Mouse (Mus musculus) embryonic facial prominence, embryonic 12.5 days (tissue): Measurements from ENCODE around the gene Ehhadh. TPM values are rescaled to one million over a fixed set of nuclear protein-coding genes. Genes with fewer than 3 reads are reported as not detected.
"Not testable (repeated sequence)": the region's sequence is repeated elsewhere in the genome, so short reads cannot be mapped to it uniquely, and the experiment has no call there.

ENCODE experiments used
- ATAC-seq: fragments of 200-750 bp; cut with Nextera tagmentation; 2 replicates; pipeline ENCODE4 v1.8.0; 2017; ENCODE audit not compliant: insufficient number of reproducible peaks, insufficient read depth, low FRiP score, low TSS enrichment
- H3K27ac ChIP-seq: fragments of 300-500 bp; sonication (generic); 2 replicates; pipeline ENCODE4 v1.5.1; 2016; ENCODE audit warnings: mild to moderate bottlenecking
- H3K27me3 ChIP-seq: fragments of 300-500 bp; sonication (generic); 2 replicates; pipeline ENCODE4 v1.6.1; 2016; ENCODE audit warnings: mild to moderate bottlenecking, moderate library complexity
- H3K36me3 ChIP-seq: fragments of 300-500 bp; sonication (generic); 2 replicates; pipeline ENCODE4 v1.6.1; 2016; ENCODE audit warnings: mild to moderate bottlenecking
- H3K4me1 ChIP-seq: fragments of 300-500 bp; sonication (generic); 2 replicates; pipeline ENCODE4 v1.6.1; 2016
- H3K4me2 ChIP-seq: fragments of 300-500 bp; sonication (generic); replicated peaks from 2 replicates; pipeline ENCODE4 v1.6.1; 2016; ENCODE audit warnings: mild to moderate bottlenecking, moderate library complexity
- H3K4me3 ChIP-seq: fragments of 300-500 bp; sonication (generic); 2 replicates; pipeline ENCODE4 v1.5.1; 2016; ENCODE audit warnings: mild to moderate bottlenecking
- H3K9ac ChIP-seq: fragments of 300-500 bp; sonication (generic); 2 replicates; pipeline ENCODE4 v1.6.1; 2016; ENCODE audit warnings: mild to moderate bottlenecking, moderate library complexity
- H3K9me3 ChIP-seq: fragments of 300-500 bp; sonication (generic); 2 replicates; pipeline ENCODE4 v1.6.1; 2016; ENCODE audit warnings: mild to moderate bottlenecking, moderate library complexity
- WGBS: fragments of 180-500 bp; shearing (Covaris S2); methylation state at CpG from one replicate; pipeline ENCODE4 v1.1.7; 2016; 5-methylcytosine and 5-hydroxymethylcytosine counted together
- polyA plus RNA-seq: library from polyadenylated mRNA; unstranded; fragments of >200 nt; fragmentation: Nextera tagmentation; extraction: Ambion mirVana; gene quantifications from 2 replicates; pipeline ENCODE4 v1.2.1, GENCODE M21; 2016

Ehhadh gene
- polyA plus RNA-seq, 1 experiment from 2014 or later: 2.4 TPM

DNA sequence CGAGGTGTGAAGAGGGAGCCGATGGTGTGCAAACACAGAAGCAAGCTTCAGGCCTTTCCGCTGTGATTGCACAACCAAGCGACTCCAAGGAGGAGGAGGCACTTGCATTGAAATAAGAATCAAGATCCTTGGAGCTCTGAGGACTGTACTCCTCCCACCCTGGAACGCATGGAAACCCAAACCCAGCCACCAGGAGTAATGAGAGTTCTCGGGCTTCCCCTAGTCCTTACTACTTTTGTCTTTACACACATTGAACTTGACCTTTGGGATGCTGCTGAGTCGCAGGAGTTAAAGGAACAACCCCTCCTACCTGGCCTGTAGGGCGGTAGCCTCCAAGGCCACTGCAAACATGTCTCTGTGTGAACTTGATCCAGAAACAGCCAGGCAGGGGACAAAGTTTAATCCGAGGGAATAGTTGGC is 38.0 kb upstream of the Ehhadh start:
- Histone ChIP-seq H3K9me3 (no peaks in the 10 kb centered on the region), H3K4me2 (no peak overlapping the region), H3K27ac (no peak overlapping the region), H3K4me1 (0 out of 2 replicates have a peak, but pooled peaks cover 3% of the 10 kb centered on the region), H3K27me3 (no peaks in the 10 kb centered on the region), H3K9ac (no peak overlapping the region), H3K4me3 (no peak overlapping the region), H3K36me3 (no peaks in the 10 kb centered on the region)
- no peak for ATAC-seq
- WGBS: 73% methylated on average over 9 of the region's 9 CpGs

DNA sequence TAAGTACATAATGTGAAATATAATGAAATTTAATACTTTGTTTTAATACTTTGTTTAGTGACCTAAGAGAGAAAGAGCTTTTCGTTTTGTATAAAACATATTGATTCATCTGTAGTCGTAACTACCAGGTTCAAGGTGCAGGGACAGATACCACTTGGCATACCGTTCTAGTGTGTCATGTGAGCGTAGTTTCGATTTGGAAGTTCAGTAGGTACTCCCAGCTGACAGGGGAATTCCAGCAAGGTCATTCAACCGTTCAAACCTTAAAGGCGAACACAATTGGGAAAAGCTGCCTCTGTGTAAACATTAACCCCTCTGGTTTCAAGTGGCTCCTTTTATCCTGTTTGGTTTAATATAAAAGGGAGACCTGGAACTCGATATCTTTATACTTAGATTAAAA is 31.0 kb upstream of the Ehhadh start:
- no peaks in the 10 kb centered on the region for H3K36me3 ChIP-seq
- H3K27ac ChIP-seq: no peak overlapping the region
- H3K9ac ChIP-seq: no peak overlapping the region
- WGBS: 47% methylated on average over 8 of the region's 8 CpGs
- H3K4me2 ChIP-seq: no peak overlapping the region
- no peak for ATAC-seq
- H3K9me3 ChIP-seq: no peaks in the 10 kb centered on the region
- H3K4me3 ChIP-seq: no peak overlapping the region
- no peaks in the 10 kb centered on the region for H3K4me1 ChIP-seq
- no peaks in the 10 kb centered on the region for H3K27me3 ChIP-seq

DNA sequence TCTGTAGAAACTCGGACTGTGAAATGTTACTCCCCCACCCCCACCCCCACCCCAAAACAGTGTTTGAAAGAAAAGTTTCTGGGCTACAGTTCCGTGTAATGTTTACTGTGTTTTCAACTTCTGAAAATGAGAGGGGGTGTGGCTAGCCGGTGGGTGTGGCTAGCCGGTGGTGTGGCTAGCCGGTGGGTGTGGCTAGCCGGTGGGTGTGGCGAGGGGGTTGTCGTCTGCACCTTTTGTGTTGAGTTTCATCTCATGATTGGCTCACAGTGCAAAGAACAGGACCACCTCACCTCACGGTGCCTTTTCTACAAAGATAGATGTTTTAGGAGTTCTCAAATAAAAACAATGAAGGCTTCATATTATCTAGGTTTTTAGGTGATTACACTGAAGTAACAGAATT is 30.5 kb upstream of the Ehhadh start:
- no peak for ATAC-seq
- no peak overlapping the region for H3K4me2 ChIP-seq
- 39% methylated on average over 9 of the region's 9 CpGs for WGBS
- no peak overlapping the region for H3K4me3 ChIP-seq
- no peaks in the 10 kb centered on the region for H3K9me3 ChIP-seq
- no peak overlapping the region for H3K27ac ChIP-seq
- H3K36me3 ChIP-seq: no peaks in the 10 kb centered on the region
- H3K9ac ChIP-seq: no peak overlapping the region
- no peaks in the 10 kb centered on the region for H3K4me1 ChIP-seq
- H3K27me3 ChIP-seq: no peaks in the 10 kb centered on the region

DNA sequence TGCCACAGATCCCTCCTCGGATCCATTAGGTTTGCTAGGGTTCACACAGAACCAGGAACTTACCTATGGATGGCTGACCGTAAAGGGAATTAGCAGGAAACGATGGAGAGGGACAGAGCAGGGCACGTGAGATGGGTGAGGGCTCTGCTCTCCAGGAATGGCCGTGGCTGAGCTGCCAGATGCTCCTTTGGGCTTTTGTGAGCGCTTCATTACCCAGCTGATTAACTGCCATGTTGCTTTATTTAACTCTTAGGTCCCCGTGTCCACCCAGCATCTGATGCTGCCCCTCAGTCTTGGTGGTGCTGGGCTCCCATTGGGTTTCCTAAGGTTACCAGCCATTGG is 28.0 kb upstream of the Ehhadh start:
- Histone ChIP-seq H3K9ac (no peak overlapping the region), H3K9me3 (no peaks in the 10 kb centered on the region), H3K4me2 (no peak overlapping the region), H3K4me1 (no peaks in the 10 kb centered on the region), H3K27ac (no peak overlapping the region), H3K27me3 (no peaks in the 10 kb centered on the region), H3K36me3 (no peaks in the 10 kb centered on the region), H3K4me3 (no peak overlapping the region)
- 68% methylated on average over 7 of the region's 7 CpGs for WGBS
- ATAC-seq: no peak

DNA sequence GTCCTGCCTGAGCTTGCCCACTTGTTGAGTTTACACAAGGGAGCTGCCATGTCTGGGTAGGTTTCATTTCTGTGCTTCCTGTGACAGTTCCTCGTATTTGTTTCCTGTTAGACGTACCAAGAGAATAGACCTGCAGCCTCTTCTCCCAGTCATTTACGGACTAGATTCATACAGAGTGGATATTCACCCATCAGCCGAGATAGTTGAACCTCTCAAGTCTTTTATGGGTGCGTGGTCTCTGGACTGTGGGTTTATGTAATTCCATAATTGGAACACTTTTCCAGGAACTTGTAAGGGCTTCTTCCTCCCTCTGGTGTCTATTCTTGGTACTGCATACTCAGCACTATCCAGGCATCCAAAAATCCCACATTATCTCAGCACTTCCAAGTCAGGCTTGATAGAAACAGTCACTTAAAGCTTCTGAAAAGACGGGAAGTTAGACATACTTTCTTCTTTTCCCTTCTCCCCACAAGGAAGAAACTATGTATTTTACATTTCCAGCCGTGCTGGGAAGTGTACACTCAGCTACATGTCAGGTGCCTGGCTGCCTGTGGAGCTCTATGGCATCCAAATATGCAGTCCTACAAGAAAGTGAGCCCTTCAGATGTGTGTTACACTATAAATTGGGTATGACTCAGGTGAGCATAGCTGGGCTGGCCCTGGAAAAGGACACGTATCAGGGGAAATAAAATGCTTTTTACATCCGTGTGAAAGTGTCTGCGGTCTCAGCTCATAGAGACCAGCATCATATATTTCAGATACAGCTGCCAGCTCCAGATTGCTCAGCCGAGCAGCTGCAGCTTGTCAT is 27.5 kb upstream of the Ehhadh start:
- no peak overlapping the region for H3K27ac ChIP-seq
- no peak for ATAC-seq
- 70% methylated on average over 11 of the region's 11 CpGs for WGBS
- H3K36me3 ChIP-seq: no peaks in the 10 kb centered on the region; the same call in 1 of the 2 replicates
- H3K4me2 ChIP-seq: no peak overlapping the region
- no peaks in the 10 kb centered on the region for H3K27me3 ChIP-seq
- H3K9me3 ChIP-seq: no peaks in the 10 kb centered on the region
- no peaks in the 10 kb centered on the region for H3K4me1 ChIP-seq
- no peak overlapping the region for H3K4me3 ChIP-seq
- no peak overlapping the region for H3K9ac ChIP-seq

DNA sequence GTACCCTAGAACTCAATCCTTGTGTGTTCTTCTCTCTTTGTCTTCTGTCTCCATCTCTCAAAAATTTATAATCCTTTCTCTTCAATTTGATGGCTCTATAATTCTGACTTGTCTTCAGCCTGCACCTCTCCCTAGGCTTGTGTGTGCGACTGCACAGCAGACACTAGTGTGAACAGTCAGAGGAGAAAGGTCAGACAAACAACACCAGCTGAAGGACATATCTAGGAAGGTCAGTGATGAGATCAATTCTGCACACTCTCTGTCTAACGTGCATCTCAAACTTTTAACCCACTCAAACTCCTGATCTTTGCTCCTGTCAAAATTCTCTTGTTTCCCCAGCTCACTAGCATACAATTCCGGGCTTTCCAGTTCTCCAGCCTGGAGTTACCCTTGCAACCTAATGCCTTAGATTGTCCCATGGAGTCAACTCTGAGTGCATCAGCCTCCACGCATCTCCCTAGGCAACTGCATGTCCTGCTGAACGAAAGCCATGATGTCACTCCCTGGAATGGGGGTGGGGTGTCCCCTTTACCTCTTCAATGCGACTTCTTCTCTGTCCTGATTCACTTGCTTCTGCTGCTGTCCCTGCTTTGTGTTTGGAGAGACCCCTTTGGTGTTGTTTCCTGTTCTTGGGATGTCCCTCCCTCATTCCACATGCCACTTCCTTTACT is 25.7 kb upstream of the Ehhadh start:
- no peak overlapping the region for H3K4me3 ChIP-seq
- no peaks in the 10 kb centered on the region for H3K9me3 ChIP-seq
- no peak for ATAC-seq
- no peaks in the 10 kb centered on the region for H3K4me1 ChIP-seq
- H3K4me2 ChIP-seq: no peak overlapping the region
- 64% methylated on average over 6 of the region's 6 CpGs for WGBS
- H3K36me3 ChIP-seq: peaks cover 4% of the 10 kb centered on the region; the same call in 1 of the 2 replicates
- H3K27ac ChIP-seq: no peak overlapping the region
- no peak overlapping the region for H3K9ac ChIP-seq
- H3K27me3 ChIP-seq: no peaks in the 10 kb centered on the region

DNA sequence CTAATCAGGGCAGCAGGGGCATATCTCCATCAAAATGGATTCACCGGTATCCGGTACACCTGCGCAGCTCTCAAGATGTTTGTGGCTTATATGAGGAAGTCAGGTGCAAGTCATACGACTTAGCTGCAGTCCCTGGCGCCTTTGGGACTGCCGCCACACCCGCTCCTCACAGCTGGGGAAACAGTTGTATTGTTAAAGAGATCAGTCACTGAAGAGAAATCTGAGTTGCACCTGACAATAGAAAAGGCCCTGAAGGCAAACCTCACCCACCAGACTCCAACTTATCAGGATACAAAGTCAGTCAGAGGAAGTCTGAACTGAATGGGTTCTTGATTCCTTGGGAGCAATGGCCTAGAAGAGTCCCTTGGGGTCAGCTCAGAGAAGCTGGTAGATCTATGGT is 20.2 kb upstream of the Ehhadh start:
- not testable (repeated sequence) for H3K36me3 ChIP-seq, H3K4me3 ChIP-seq, H3K4me2 ChIP-seq, H3K27ac ChIP-seq, H3K9ac ChIP-seq, H3K27me3 ChIP-seq, ATAC-seq, H3K9me3 ChIP-seq, H3K4me1 ChIP-seq
- WGBS: 81% methylated on average over 7 of the region's 7 CpGs

DNA sequence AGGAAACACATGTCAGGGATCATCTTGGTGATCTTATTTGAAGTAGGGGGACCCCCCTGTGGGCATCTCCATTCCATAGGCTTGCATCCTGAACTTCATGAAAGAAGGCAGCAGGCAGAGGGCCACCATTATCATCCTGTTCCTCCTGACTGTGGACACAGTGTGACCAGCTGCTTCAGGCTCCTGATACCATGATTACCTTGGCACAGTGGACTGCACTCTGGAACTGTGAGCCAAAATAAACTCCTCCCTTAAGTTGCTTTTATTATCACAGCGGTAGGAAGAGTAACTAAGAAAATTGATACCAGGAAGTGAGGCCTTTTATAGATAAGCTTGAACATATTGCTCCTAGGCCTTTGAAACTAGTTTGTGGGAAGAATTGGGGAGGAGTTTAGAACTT is 19.3 kb upstream of the Ehhadh start:
- no peak for ATAC-seq
- Histone ChIP-seq H3K4me1 (no peaks in the 10 kb centered on the region), H3K4me3 (no peak overlapping the region)

DNA sequence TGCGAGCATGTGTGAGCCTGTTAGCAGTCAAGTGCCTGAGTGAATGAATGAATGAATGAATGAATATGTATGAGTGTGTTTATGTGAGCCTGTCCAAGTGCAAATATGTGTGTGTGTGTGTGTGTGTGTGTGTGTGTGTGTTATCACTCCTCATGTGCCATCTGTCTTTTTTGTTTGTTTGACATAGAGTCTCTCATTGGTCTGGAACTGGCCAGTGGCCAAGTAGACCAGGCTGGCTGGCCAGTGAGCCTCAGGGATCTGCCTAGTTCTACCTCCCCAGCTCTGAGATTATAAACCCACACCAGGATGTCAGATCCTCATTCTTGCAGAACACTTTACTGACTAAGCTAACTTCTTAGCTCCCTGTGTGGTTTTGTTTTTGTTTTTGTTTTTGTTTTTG is 16.7 kb upstream of the Ehhadh start:
- Histone ChIP-seq H3K4me2 (no peak overlapping the region), H3K9ac (no peak overlapping the region), H3K27ac (no peak overlapping the region), H3K27me3 (no peaks in the 10 kb centered on the region), H3K36me3 (peaks cover 26% of the 10 kb centered on the region), H3K4me1 (no peaks in the 10 kb centered on the region), H3K4me3 (no peak overlapping the region), H3K9me3 (no peaks in the 10 kb centered on the region)
- ATAC-seq: no peak
- WGBS: 90% methylated on average over 1 of the region's 1 CpGs

More for the DNA sequence above, 19.3 kb upstream of the Ehhadh start:
- Histone ChIP-seq H3K9me3 (no peaks in the 10 kb centered on the region), H3K27me3 (no peaks in the 10 kb centered on the region), H3K36me3 (peaks cover 10% of the 10 kb centered on the region; the same call in 1 of the 2 replicates), H3K9ac (no peak overlapping the region), H3K27ac (no peak overlapping the region), H3K4me2 (no peak overlapping the region)
- WGBS: 87% methylated on average over 1 of the region's 1 CpGs

DNA sequence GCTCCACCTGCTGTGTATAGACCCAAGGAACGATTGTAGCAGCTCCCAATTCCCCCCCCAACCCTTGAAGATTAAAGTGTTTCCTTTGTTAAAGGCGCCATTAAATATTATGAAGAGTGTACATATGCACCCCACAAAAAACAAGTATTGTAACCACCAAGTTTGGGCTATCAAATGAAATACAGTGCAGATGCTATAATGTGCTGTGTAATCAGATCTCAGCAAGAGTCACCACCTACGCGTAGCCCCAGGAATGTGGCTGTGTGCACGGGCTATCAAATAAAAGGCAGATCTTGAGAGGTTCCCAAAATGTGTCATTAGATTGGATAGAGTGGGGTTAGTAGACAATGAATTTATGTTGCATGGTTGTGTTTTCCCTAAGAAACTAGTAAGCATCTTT is 7.5 kb upstream of the Ehhadh start:
- Histone ChIP-seq H3K9me3 (no peaks in the 10 kb centered on the region), H3K27ac (no peak overlapping the region), H3K4me2 (peak overlapping the region; percentile 70), H3K27me3 (no peaks in the 10 kb centered on the region), H3K4me1 (0 out of 2 replicates have a peak, but pooled peaks cover 4% of the 10 kb centered on the region), H3K36me3 (peaks cover 9% of the 10 kb centered on the region; the same call in 1 of the 2 replicates), H3K9ac (no peak overlapping the region), H3K4me3 (peak overlapping the region; percentile 68)
- 21% methylated on average over 5 of the region's 5 CpGs for WGBS
- ATAC-seq: no peak

DNA sequence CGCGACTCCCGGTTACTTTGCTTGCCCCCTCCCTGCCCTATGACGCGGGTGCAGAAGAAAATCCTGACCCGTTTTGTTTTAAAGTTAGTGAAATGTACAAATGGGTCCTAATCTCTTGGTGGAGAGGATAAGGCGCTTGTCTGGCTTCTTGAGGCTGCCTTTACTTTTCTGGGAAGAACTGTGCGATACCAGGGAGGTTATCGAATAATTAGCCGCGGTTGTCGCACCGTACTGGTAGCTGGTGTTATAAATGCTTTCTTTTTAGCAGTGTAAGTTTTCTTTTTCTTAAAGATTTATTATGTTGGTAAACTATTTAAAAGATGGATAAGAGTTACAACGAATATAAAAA is 7.1 kb upstream of the Ehhadh start:
- peak overlapping the region; percentile 73 for H3K9ac ChIP-seq
- 3% methylated on average over 14 of the region's 14 CpGs for WGBS
- H3K4me2 ChIP-seq: peak overlapping the region; percentile 70
- H3K9me3 ChIP-seq: no peaks in the 10 kb centered on the region
- ATAC-seq: no peak
- H3K4me3 ChIP-seq: peak overlapping the region; percentile 68
- no peaks in the 10 kb centered on the region for H3K27me3 ChIP-seq
- H3K36me3 ChIP-seq: peaks cover 7% of the 10 kb centered on the region; the same call in 1 of the 2 replicates
- 0 out of 2 replicates have a peak, but pooled peaks cover 4% of the 10 kb centered on the region for H3K4me1 ChIP-seq
- peak overlapping the region; percentile 78 for H3K27ac ChIP-seq
